Mouse (Mus musculus) myocyte (in vitro differentiated cells): ENCODE data around the gene Phf14. TPM values are rescaled to one million over a fixed set of nuclear protein-coding genes. Genes with fewer than 3 reads are reported as not detected.

Source experiments
- H3K27me3 ChIP-seq: one replicate; pipeline ENCODE4 v1.6.1; 2011; ENCODE audit not compliant: control insufficient read depth, insufficient read depth, insufficient read length
- H3K36me3 ChIP-seq: one replicate; pipeline ENCODE4 v1.6.1; 2011; ENCODE audit not compliant: control insufficient read depth, insufficient read depth
- H3K4me2 ChIP-seq: one replicate; pipeline ENCODE4 v1.6.1; 2011; ENCODE audit warnings: low read depth, control low read depth
- H3K4me3 ChIP-seq: one replicate; pipeline ENCODE4 v1.5.1; 2011; ENCODE audit warnings: mild to moderate bottlenecking, control low read depth, moderate library complexity
- H3K79me2 ChIP-seq: one replicate; pipeline ENCODE4 v1.6.1; 2011; ENCODE audit not compliant: control insufficient read depth, insufficient read depth
- H3ac ChIP-seq: one replicate; pipeline ENCODE4 v1.6.1; 2011; ENCODE audit not compliant: control insufficient read depth, insufficient read length
- CEBPB ChIP-seq: IDR thresholded peaks from 2 replicates; pipeline ENCODE4 v1.6.1; 2011; ENCODE audit warnings: mild to moderate bottlenecking, moderate library complexity; ENCODE audit not compliant: poor library complexity, insufficient read depth, severe bottlenecking
- E2F4 ChIP-seq: IDR thresholded peaks from one replicate; pipeline ENCODE4 v1.6.1; 2011; ENCODE audit warnings: mild to moderate bottlenecking, control low read depth, moderate library complexity; ENCODE audit not compliant: insufficient read depth
- MAX ChIP-seq: IDR thresholded peaks from one replicate; pipeline ENCODE4 v1.6.1; 2011; ENCODE audit warnings: low read depth, mild to moderate bottlenecking, control low read depth
- MYOD1 ChIP-seq, 3 experiments: IDR thresholded peaks; one replicate each; pipeline ENCODE4 v1.6.1; 2011; ENCODE audit warnings: control low read depth in 2 of 3, low read depth in 2 of 3, mild to moderate bottlenecking in 2 of 3, moderate library complexity in 1 of 3; ENCODE audit not compliant: insufficient read length in 2 of 3, control insufficient read depth in 1 of 3
- MYOG ChIP-seq, 3 experiments: IDR thresholded peaks; one replicate each; pipeline ENCODE4 v1.6.1; 2011; ENCODE audit warnings: control low read depth in 2 of 3, low read depth in 2 of 3, mild to moderate bottlenecking in 2 of 3; ENCODE audit not compliant: insufficient read length in 2 of 3, control insufficient read depth in 1 of 3, insufficient read depth in 1 of 3
- POLR2A ChIP-seq: IDR thresholded peaks from one replicate; pipeline ENCODE4 v1.6.1; 2011; ENCODE audit warnings: low read depth, mild to moderate bottlenecking, control low read depth, moderate library complexity; ENCODE audit not compliant: insufficient read length
- POLR2AphosphoS2 ChIP-seq: IDR thresholded peaks from one replicate; pipeline ENCODE4 v1.6.1; 2011; ENCODE audit warnings: low read depth, control low read depth; ENCODE audit not compliant: insufficient read length
- REST ChIP-seq: IDR thresholded peaks from one replicate; pipeline ENCODE4 v1.6.1; 2011; ENCODE audit warnings: mild to moderate bottlenecking, control low read depth, moderate library complexity; ENCODE audit not compliant: insufficient read depth, insufficient read length
- SRF ChIP-seq: IDR thresholded peaks from one replicate; pipeline ENCODE4 v1.6.1; 2011; ENCODE audit warnings: low read depth; ENCODE audit not compliant: control insufficient read depth, insufficient read length
- TCF12 ChIP-seq: IDR thresholded peaks from one replicate; pipeline ENCODE4 v1.6.1; 2011; ENCODE audit warnings: mild to moderate bottlenecking, control low read depth; ENCODE audit not compliant: poor library complexity, insufficient read depth, severe bottlenecking
- TCF3 ChIP-seq: IDR thresholded peaks from one replicate; pipeline ENCODE4 v1.6.1; 2011; ENCODE audit warnings: low read depth, control low read depth; ENCODE audit not compliant: insufficient read length
- USF1 ChIP-seq: IDR thresholded peaks from one replicate; pipeline ENCODE4 v1.6.1; 2011; ENCODE audit warnings: low read depth, mild to moderate bottlenecking, control low read depth, moderate library complexity
- polyA plus RNA-seq: library from polyadenylated mRNA; unstranded; fragments of >200 nt; fragmentation: generic; extraction: Trizol; gene quantifications from one replicate; pipeline ENCODE4 v1.2.1, GENCODE M21; 2012; ENCODE audit warnings: missing spikeins

Phf14 gene
- polyA plus RNA-seq, 1 experiment: 11.0 TPM

DNA sequence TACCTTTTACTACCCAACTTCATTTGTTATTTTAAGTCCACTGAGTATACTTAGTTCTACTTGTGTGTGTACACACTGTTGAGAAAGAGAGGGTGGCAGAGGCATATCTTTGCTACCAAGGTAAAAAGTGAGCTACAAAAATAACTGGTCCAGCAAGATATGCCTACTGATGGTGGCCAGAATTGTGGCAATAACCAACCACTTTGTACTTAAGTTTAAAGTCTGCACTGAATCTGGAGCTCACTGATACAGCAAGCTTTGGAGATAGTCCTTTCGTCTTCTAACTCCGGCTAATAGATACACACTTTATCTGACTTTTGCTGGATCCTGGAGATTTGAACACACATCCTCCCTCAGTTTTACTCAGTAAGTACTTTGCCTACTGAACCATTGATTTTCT lies 115.8 kb downstream of the Phf14 start:
- H3K27me3 ChIP-seq: no peaks in the 10 kb centered on the region
- no peak overlapping the region for H3K4me3 ChIP-seq
- no peaks in the 10 kb centered on the region for H3K36me3 ChIP-seq
- no peaks in the 10 kb centered on the region for H3K79me2 ChIP-seq
- no peak overlapping the region for H3ac ChIP-seq
- TF ChIP-seq E2F4: no peak
- TF ChIP-seq SRF: no peak
- TF ChIP-seq MYOG (IDR thresholded peaks at IDR 0.05; ENCODE audit: control insufficient read depth in 1 of 3, insufficient read depth in 1 of 3, insufficient read length in 2 of 3, low read depth in 2 of 3): no peak
- TF ChIP-seq REST: no peak
- no peak for TF ChIP-seq MAX
- TF ChIP-seq POLR2A: no peak
- TF ChIP-seq TCF12: no peak
- TF ChIP-seq TCF3: no peak
- no peak for TF ChIP-seq CEBPB
- TF ChIP-seq POLR2AphosphoS2: no peak
- no peak for TF ChIP-seq MYOD1 (IDR thresholded peaks at IDR 0.05; ENCODE audit: control insufficient read depth in 1 of 3, insufficient read length in 2 of 3, low read depth in 2 of 3)
- no peak for TF ChIP-seq USF1
- no peak overlapping the region for H3K4me2 ChIP-seq

DNA sequence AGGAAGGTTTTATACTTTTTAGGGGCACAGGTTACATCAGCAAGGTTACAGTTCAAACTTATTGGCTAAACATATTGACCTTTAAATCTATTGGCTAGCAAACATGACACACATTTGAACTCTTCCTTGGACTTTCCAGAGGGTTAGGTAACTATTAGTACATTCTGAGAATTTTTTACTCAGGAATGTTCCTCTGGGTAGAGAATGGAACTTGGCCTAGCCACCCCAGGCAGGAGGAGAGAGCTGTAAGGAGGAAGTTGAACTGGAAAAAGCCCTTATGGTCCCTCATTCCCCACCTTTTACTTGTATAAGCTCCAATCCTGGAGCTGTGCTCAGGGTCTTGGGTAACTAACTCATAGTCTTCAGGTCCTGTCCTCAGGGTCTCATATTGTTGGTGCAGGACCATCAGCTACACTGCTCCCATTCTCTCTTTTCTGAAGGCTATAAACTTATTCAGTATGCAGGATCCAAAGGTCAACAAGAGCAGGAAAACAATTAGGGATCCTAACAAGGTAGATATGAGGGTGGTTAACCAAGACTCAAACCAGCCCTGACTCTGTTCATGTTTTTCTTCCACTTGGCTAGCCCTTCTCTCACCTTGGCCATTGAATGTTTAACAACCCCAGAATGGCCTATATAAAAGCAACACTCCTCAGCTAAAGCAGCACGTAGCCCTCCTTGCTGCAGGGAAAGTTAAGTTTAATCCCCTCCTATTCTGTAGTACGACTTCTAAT lies 119.4 kb downstream of the Phf14 start:
- no peak for TF ChIP-seq TCF12
- no peak for TF ChIP-seq MYOD1 (IDR thresholded peaks at IDR 0.05; ENCODE audit: control insufficient read depth in 1 of 3, insufficient read length in 2 of 3, low read depth in 2 of 3)
- no peak for TF ChIP-seq MAX
- Histone ChIP-seq H3K36me3 (no peaks in the 10 kb centered on the region), H3K4me2 (no peak overlapping the region), H3ac (no peak overlapping the region), H3K4me3 (no peak overlapping the region), H3K79me2 (no peaks in the 10 kb centered on the region), H3K27me3 (no peaks in the 10 kb centered on the region)

DNA sequence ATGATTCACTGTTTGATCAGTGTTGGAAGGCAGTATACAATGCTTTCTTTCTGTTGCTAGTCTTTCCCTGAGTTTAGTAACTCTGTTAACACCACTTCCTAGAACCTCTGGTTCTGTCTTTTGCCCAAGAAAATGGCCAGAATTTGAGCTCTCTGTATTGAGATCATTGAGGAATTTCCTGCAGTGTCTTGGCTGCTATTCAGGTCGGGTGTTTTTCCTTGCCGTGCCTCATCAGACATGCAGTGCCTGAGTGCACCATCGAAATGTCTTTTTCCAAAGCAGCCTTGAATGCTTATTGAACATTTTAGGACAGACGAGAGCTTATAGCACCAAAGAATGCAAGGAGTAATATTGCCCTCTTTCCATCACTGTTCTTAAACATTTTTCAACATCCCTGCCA lies 127.0 kb downstream of the Phf14 start:
- Histone ChIP-seq H3K4me2 (no peak overlapping the region), H3K79me2 (no peaks in the 10 kb centered on the region), H3K36me3 (no peaks in the 10 kb centered on the region), H3K27me3 (no peaks in the 10 kb centered on the region), H3ac (no peak overlapping the region), H3K4me3 (no peak overlapping the region)
- TF ChIP-seq TCF3 (no peak), REST (no peak), TCF12 (no peak), CEBPB (no peak), POLR2AphosphoS2 (no peak), POLR2A (no peak), SRF (no peak)

DNA sequence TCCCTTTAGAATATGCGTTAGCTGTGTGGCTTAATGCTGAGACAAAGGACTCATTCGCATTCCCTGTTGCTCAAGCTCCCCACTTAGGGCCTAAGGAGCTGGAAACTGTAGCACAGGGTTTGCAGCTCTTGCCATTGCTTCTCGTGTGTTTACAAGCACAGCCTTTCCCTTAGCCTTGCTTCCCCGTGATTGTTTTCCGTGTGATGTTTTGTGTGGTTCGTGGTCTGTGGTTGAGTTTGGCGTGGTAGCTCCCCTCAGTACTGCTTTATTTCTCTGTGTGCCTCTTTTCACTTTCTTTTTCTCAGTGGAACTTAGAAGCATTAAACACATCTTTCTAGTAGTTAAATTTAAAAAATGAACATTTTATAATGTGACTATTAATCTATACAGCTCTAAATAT lies 130.7 kb downstream of the Phf14 start:
- TF ChIP-seq CEBPB (no peak), MYOG (IDR thresholded peaks at IDR 0.05; ENCODE audit: control insufficient read depth in 1 of 3, insufficient read depth in 1 of 3, insufficient read length in 2 of 3, low read depth in 2 of 3) (no peak), E2F4 (no peak), TCF12 (no peak), POLR2AphosphoS2 (no peak), MYOD1 (IDR thresholded peaks at IDR 0.05; ENCODE audit: control insufficient read depth in 1 of 3, insufficient read length in 2 of 3, low read depth in 2 of 3) (no peak), MAX (no peak), POLR2A (no peak), REST (no peak), USF1 (no peak), SRF (no peak), TCF3 (no peak)
- no peak overlapping the region for H3K4me2 ChIP-seq
- no peaks in the 10 kb centered on the region for H3K36me3 ChIP-seq
- H3K27me3 ChIP-seq: no peaks in the 10 kb centered on the region
- H3ac ChIP-seq: no peak overlapping the region
- no peaks in the 10 kb centered on the region for H3K79me2 ChIP-seq
- H3K4me3 ChIP-seq: no peak overlapping the region

DNA sequence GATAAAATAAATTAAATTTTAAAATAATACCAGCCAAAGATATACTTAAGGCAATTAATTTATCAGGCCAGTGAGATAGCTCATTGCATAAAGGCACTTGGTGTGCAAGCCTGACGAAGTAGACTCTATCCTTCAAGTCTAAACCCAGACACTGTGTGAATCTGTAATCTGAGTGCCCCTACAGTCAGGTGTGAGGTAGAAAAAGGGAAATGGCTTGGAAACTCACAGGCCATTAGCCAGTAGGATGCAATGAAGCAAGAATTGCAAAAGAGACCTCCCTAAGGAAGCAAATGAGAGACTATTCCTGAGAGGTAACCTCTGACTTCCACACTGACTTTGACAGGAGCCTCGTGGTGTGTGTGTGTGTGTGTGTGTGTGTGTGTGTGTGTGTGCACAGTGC lies 145.3 kb downstream of the Phf14 start:
- H3K27me3 ChIP-seq: no peaks in the 10 kb centered on the region
- no peak overlapping the region for H3K4me3 ChIP-seq
- H3K36me3 ChIP-seq: no peaks in the 10 kb centered on the region
- no peak overlapping the region for H3K4me2 ChIP-seq
- TF ChIP-seq TCF3: no peak
- no peak for TF ChIP-seq POLR2AphosphoS2
- TF ChIP-seq MAX: no peak
- TF ChIP-seq SRF: no peak
- no peak for TF ChIP-seq TCF12
- no peak for TF ChIP-seq MYOG (IDR thresholded peaks at IDR 0.05; ENCODE audit: control insufficient read depth in 1 of 3, insufficient read depth in 1 of 3, insufficient read length in 2 of 3, low read depth in 2 of 3)
- no peak for TF ChIP-seq E2F4
- no peak for TF ChIP-seq REST
- no peak for TF ChIP-seq MYOD1 (IDR thresholded peaks at IDR 0.05; ENCODE audit: control insufficient read depth in 1 of 3, insufficient read length in 2 of 3, low read depth in 2 of 3)
- no peak for TF ChIP-seq POLR2A
- TF ChIP-seq USF1: no peak
- no peak for TF ChIP-seq CEBPB
- no peaks in the 10 kb centered on the region for H3K79me2 ChIP-seq
- H3ac ChIP-seq: no peak overlapping the region
